In the genomic region with DNA sequence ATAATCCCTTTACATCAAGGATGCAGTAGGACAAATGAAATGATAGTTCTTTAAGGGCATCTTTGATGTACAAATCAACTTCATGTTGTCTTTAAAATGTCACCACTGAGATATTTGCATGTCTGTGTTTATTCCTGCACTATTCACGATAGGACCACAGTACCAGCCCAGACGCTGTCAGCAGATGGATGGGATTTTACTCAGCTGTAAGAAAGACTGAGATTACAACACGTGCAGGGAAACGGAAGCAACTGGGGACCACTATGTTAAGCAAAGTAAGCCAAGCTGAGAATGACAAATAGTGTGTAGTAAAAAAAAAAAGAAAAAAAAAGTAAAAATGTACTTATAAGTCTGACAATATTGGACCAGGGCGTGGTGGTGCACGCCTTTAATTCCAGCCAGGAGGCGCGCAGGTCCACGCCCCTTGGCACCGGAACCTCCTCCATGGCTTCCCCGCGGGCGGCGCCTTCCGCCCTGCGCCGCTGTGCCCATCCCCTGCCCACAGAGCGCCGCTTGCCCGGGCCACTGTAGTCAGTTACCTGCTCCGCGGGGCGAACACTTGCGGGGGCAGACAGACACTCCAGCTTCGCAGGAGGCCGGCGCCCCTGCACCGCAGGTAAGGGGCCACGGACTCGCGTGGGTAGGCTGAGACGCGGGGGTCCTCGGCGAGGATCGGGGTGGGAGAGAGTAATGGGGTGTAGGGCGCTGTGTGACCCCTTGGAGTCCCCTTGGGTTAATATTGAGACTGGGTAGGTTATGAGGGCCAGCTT, we compare ENCODE assay signal across 8 mouse cellular contexts.
DNase-seq lines count a peak whose midpoint lies in the region; ATAC-seq lines count a peak whose summit lies in the region.
"Not testable (repeated sequence)": the region's sequence is repeated elsewhere in the genome, so short reads cannot be mapped to it uniquely, and the experiment has no call there.

No protein-coding gene starts in this region.

- H3K4me1 ChIP-seq in forebrain, embryonic 14.5 days (ENCODE audit: control insufficient read depth, insufficient read depth, low read length); kidney, embryonic 14.5 days (ENCODE audit: control insufficient read depth, insufficient read depth, low read length); liver, embryonic 12.5 days; midbrain, embryonic 11.5 days (ENCODE audit: control insufficient read depth, insufficient read depth, low read length): not testable (repeated sequence)

- WGBS in forebrain, embryonic 14.5 days, result 3% methylated on average over 34 of the region's 37 CpGs
- WGBS in kidney, embryonic 14.5 days, result under 1% methylated on average over 35 of the region's 37 CpGs
- 4% methylated on average over 37 of the region's 37 CpGs for WGBS in liver, embryonic 12.5 days (ENCODE audit: insufficient replicate concordance)
- WGBS in midbrain, embryonic 11.5 days, result 3% methylated on average over 30 of the region's 37 CpGs

- H3K27ac ChIP-seq in forebrain, embryonic 14.5 days (ENCODE audit: low read depth, low read length); kidney, embryonic 14.5 days (ENCODE audit: low read depth, low read length); liver, embryonic 12.5 days; midbrain, embryonic 11.5 days (ENCODE audit: low read depth, low read length): not testable (repeated sequence)

- H3K36me3 ChIP-seq in forebrain, embryonic 14.5 days (ENCODE audit: control insufficient read depth, insufficient read depth, low read length); kidney, embryonic 14.5 days (ENCODE audit: control insufficient read depth, insufficient read depth, low read length); liver, embryonic 12.5 days; midbrain, embryonic 11.5 days (ENCODE audit: control insufficient read depth, insufficient read depth, low read length): not testable (repeated sequence)

- peak overlapping the region; percentile 46; the same call in 1 of the 2 replicates for H3K9ac ChIP-seq in forebrain, embryonic 14.5 days (ENCODE audit: low read length)
- H3K9ac ChIP-seq in kidney, embryonic 14.5 days (ENCODE audit: low read depth, low read length); liver, embryonic 12.5 days: not testable (repeated sequence)
- H3K9ac ChIP-seq in midbrain, embryonic 11.5 days (ENCODE audit: low read length), result peak overlapping the region; percentile 57

- H3K4me3 ChIP-seq in forebrain, embryonic 14.5 days (ENCODE audit: low read depth, low read length), result peak overlapping the region; percentile 40
- H3K4me3 ChIP-seq in kidney, embryonic 14.5 days (ENCODE audit: low read length), result peak overlapping the region; percentile 54
- peak overlapping the region; percentile 44 for H3K4me3 ChIP-seq in liver, embryonic 12.5 days
- H3K4me3 ChIP-seq in midbrain, embryonic 11.5 days (ENCODE audit: low read depth, low read length), result peak overlapping the region; percentile 46

- H3K27me3 ChIP-seq in forebrain, embryonic 14.5 days (replicated peaks; ENCODE audit: control insufficient read depth, insufficient read depth, low read length), result peaks cover 15% of the 10 kb centered on the region
- H3K27me3 ChIP-seq in kidney, embryonic 14.5 days (ENCODE audit: control insufficient read depth, insufficient read depth, low read length); midbrain, embryonic 11.5 days (ENCODE audit: control insufficient read depth, insufficient read depth, low read length): not testable (repeated sequence)
- H3K27me3 ChIP-seq in liver, embryonic 12.5 days (replicated peaks), result peaks cover 18% of the 10 kb centered on the region

- peak overlapping the region; percentile 74 for H3K4me2 ChIP-seq in forebrain, embryonic 14.5 days (ENCODE audit: low read length)
- H3K4me2 ChIP-seq in kidney, embryonic 14.5 days (replicated peaks; ENCODE audit: low read depth, low read length), result peak overlapping the region; percentile 90
- peak overlapping the region; percentile 63 for H3K4me2 ChIP-seq in liver, embryonic 12.5 days
- peak overlapping the region; percentile 85 for H3K4me2 ChIP-seq in midbrain, embryonic 11.5 days

- DNase-seq in CD4-positive helper T cell, adult 2 months (ENCODE audit: low read depth, low spot score), result peak; percentile 39
- peak; percentile 23 to 37 for DNase-seq in cerebellum, postnatal 10 days
- peak; percentile 16 for DNase-seq in forebrain, embryonic 14.5 days (ENCODE audit: low spot score)
- DNase-seq in heart, postnatal 4 days, result peak; percentile 12
- DNase-seq in midbrain, embryonic 11.5 days (ENCODE audit: low spot score, missing footprints), result peak; percentile 85
- DNase-seq in retina, embryonic 14.5 days (ENCODE audit: low spot score), result peak; percentile 40

- peak; percentile 77 for ATAC-seq in forebrain, embryonic 14.5 days
- ATAC-seq in kidney, embryonic 14.5 days (ENCODE audit: low FRiP score, low TSS enrichment), result peak; percentile 67
- ATAC-seq in liver, embryonic 12.5 days, result not testable (repeated sequence)
- ATAC-seq in midbrain, embryonic 11.5 days (ENCODE audit: low FRiP score), result peak; percentile 43; the same call in 1 of the 2 replicates

- H3K9me3 ChIP-seq in forebrain, embryonic 14.5 days (replicated peaks; ENCODE audit: control insufficient read depth, low read length); kidney, embryonic 14.5 days (ENCODE audit: control insufficient read depth, low read length); liver, embryonic 12.5 days (replicated peaks); midbrain, embryonic 11.5 days (ENCODE audit: control insufficient read depth, low read length): not testable (repeated sequence)

Comparison
In these comparisons a context has a peak if more than half of its experiments do, and no peak if none do; other contexts are left out.
1. DNase-seq: peak in every context shown above with its lines; median percentile 85 in midbrain, embryonic 11.5 days; 40 in retina, embryonic 14.5 days; 39 in CD4-positive helper T cell, adult 2 months; 30 in cerebellum, postnatal 10 days; 16 in forebrain, embryonic 14.5 days; 12 in heart, postnatal 4 days.